Mouse (Mus musculus) liver, adult (tissue): ENCODE measurements around the gene Ggt6.

ENCODE experiments used
- GATA4 ChIP-seq: IDR thresholded peaks from 2 replicates; pipeline ENCODE4 v1.6.1; 2014; ENCODE audit warnings: mild to moderate bottlenecking, low read length; ENCODE audit not compliant: insufficient replicate concordance

The Ggt6 gene

GRCm38 (mm10) chr11:72419006-72419405 is 16.3 kb upstream of the Ggt6 start:
- no peak for TF ChIP-seq GATA4

GRCm38 (mm10) chr11:72420460-72421122 is 14.7 kb upstream of the Ggt6 start:
- TF ChIP-seq GATA4, result no peak

- TF ChIP-seq GATA4, result no peak
These were observed 13.6 kb upstream of the Ggt6 start for GRCm38 (mm10) chr11:72421518-72422278.

- no peak for TF ChIP-seq GATA4
These were observed 11.6 kb upstream of the Ggt6 start for GRCm38 (mm10) chr11:72423686-72424085.

DNA sequence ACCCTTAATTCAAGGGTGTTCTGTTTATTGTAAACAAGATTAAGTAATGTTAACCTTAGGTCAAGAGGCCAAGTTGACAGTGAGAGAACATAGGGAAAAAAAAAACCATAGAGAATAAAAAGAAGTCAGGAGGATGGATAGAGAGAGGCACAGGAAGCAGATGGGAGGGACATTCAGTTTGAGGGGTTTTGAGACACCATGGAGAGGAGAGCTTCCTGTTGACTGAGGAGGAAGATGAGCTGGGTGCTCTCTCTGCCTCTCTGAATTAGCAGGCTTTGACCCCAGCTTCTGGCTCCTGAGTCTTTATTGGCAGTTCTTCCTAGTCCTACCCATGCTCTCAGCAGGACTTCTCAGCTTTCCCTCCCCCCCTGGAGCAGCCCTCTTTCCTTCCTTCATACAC is 10.1 kb upstream of the Ggt6 start:
- no peak for TF ChIP-seq GATA4

- TF ChIP-seq GATA4, result no peak
These were observed 8.4 kb upstream of the Ggt6 start for GRCm38 (mm10) chr11:72426884-72427283.

DNA sequence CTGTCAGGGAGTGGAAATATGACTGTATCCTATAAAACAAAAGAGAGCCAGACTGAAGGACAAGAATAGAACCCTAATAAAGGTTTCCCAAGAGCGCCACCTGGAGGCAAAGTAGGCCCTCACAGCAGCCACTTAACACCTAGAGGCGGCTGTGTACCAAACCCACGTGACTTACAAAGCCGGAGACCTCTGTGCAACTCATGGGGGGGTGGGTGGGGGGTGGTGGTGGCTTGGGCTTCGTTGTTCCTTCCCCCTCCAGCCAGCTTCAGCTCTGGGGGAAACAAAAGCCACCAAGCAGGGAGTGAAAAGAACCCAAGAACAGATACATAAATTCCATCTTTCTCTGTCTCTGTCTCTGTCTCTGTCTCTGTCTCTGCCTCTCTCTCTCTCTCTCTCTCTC is 6.6 kb upstream of the Ggt6 start:
- no peak for TF ChIP-seq GATA4

- no peak for TF ChIP-seq GATA4
These were observed 6.0 kb upstream of the Ggt6 start for GRCm38 (mm10) chr11:72429288-72429690.

DNA sequence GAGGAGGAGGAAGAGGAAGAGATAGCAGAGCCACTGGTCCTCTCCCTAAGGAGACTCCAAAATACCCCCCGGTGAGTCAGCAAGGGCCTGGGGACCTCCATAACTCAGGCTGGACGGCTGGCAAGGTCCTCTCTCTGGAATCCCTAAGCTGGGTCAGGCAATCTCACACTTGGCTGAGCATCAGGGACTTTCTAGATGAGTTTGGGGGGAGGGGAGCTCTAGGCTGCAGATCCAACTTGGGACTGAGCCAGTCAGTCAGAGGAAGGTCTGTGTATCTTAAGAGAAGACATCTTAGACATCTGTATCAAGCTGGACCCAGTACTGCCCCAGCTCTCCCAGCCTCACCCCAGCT is 344 bp downstream of the Ggt6 start:
- no peak for TF ChIP-seq GATA4

DNA sequence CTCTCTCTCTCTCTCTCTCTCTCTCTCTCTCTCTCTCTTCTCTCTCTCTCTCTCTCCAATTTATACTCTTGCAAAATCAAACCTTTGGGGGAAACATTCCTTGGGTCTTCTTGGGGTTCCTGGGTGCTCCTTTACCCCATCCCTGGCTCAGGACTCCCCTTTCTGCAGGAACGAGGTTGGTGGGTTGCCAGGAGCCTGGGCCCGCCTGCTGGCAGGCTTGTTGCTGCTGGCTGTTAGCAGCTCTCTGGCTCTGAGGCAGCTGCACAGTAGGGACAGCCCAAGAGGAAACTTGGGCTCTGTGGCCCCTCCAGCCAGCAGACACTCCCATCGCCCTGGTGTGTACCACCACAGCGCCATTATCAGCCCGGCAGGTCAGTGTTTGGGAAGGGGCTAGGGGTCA is 945 bp downstream of the Ggt6 start:
- no peak for TF ChIP-seq GATA4

- no peak for TF ChIP-seq GATA4
These were observed 1.7 kb downstream of the Ggt6 start for GRCm38 (mm10) chr11:72436756-72437650.

- peak; percentile 87 for TF ChIP-seq GATA4
These were observed 3.1 kb downstream of the Ggt6 start for GRCm38 (mm10) chr11:72438411-72438810.

- TF ChIP-seq GATA4, result no peak
These were observed 5.8 kb downstream of the Ggt6 start, which contains the start of gene Mybbp1a for GRCm38 (mm10) chr11:72440965-72441664. TSS of gene Mybbp1a (plus strand) at chr11:72441355.

DNA sequence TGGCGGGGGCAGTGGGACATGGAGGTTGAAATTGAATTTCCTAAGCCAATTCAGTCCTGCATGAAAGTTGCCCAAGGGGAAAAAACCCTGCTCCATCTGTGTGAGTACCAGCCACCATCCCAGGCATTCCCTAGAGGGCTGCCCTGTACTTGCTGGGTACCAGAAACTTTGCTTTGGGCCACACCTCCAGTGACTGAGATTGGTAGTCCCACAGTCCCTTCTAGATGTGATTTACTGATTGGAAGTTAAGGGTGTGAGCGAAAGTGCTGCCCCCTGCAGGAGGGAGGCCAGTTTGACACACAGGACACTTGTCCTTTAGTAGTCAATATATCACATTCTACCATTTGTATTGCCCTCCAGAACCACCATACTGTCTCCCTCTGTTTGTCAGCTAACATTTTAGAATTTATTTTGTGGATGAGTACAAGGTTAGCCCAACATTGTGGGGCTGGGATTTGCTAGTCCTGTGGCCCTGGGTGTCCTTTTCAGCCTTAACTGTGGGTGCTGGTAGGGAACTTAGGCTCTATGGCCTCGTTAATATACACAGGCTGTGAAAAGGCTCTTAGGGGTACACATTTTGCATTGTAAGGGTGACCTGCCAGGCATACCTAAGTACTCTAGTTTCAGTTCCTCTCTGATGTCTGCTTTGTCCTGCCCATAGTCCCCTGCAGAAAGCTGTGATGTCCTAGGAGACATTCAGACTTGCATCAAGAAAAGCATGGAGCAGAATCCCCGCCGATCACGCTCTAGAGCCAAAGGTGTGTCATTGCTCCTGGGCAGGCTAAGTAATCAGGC is 11.2 kb downstream of the Ggt6 start:
- TF ChIP-seq GATA4, result peak; percentile 83; the same call in 1 of the 2 replicates
